Mouse (Mus musculus): ENCODE data around the gene Dennd1b. TPM values are rescaled to one million over a fixed set of nuclear protein-coding genes. Genes with fewer than 3 reads are reported as not detected.

Gene Dennd1b
- polyA plus RNA-seq, 1 experiment from 2014 or later: 7.9 TPM

- Histone ChIP-seq H3K4me1 (peaks cover 17% of the 10 kb centered on the region), H3K27me3 (ENCODE audit: poor library complexity, severe bottlenecking) (no peaks in the 10 kb centered on the region), H3K4me3 (no peak overlapping the region), H3K9me3 (no peaks in the 10 kb centered on the region), H3K36me3 (replicated peaks) (no peaks in the 10 kb centered on the region), H3K27ac (no peak overlapping the region)
- 81% methylated on average over 3 of the region's 3 CpGs for WGBS
- no peak for DNase-seq (ENCODE audit: extremely low spot score, low spot score)
Observed at GRCm38 (mm10) chr1:139192635-139193034, 229.4 kb downstream of the Dennd1b start.

DNA sequence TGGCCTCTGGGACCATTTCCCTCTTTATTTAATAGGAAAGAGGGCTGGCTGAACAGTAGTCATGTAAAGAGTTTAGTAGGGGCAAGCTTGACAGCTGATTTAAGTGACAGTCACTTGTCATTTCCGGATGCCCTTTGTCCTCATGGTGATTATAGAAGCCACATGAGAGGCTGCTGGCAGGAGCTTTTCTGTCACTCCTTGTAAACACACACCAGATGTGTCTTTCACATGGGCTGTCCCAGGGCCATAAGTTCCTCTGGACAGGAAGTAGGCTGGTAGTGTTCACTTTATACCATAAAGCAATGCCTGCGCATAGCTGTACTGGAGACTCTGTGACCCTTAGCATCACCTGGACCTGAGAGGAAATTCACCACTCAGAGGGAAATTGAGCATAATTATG lies 230.8 kb downstream of the Dennd1b start:
- 33% methylated on average over 2 of the region's 2 CpGs for WGBS
- Histone ChIP-seq H3K27me3 (ENCODE audit: poor library complexity, severe bottlenecking) (no peaks in the 10 kb centered on the region), H3K4me3 (no peak overlapping the region), H3K4me1 (peaks cover 17% of the 10 kb centered on the region), H3K9me3 (no peaks in the 10 kb centered on the region), H3K36me3 (replicated peaks) (no peaks in the 10 kb centered on the region), H3K27ac (no peak overlapping the region)
- DNase-seq (ENCODE audit: extremely low spot score, low spot score): no peak

- 5% methylated on average over 5 of the region's 5 CpGs for WGBS
- Histone ChIP-seq H3K36me3 (replicated peaks) (no peaks in the 10 kb centered on the region), H3K27ac (peak overlapping the region; percentile 30; the same call in 1 of the 2 replicates), H3K9me3 (no peaks in the 10 kb centered on the region), H3K4me1 (peaks cover 17% of the 10 kb centered on the region), H3K4me3 (no peak overlapping the region), H3K27me3 (ENCODE audit: poor library complexity, severe bottlenecking) (no peaks in the 10 kb centered on the region)
- DNase-seq (ENCODE audit: extremely low spot score, low spot score): no peak
Observed at GRCm38 (mm10) chr1:139194428-139195028, 231.3 kb downstream of the Dennd1b start.

DNA sequence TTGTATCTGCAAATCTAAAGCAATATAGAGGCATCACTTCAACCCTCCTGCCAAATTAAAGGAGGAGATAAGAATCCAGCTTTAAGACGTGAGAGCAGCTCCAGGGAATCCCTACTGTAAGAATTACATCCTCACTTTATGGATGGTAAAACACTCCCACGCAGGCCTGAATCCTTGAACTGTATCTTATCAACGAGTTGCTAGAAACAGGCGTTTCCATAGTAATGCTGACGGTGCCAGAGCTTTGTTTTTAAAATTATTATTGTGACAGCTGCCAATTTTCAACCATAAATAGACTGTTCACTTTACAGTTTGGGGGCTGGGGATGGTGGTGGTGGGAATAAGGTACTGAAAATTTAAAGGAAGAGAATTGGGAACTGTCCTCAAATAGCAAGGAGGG lies 239.8 kb downstream of the Dennd1b start:
- DNase-seq (ENCODE audit: extremely low spot score, low spot score): no peak
- Histone ChIP-seq H3K36me3 (replicated peaks) (no peaks in the 10 kb centered on the region), H3K9me3 (no peaks in the 10 kb centered on the region), H3K27ac (no peak overlapping the region), H3K4me3 (no peak overlapping the region), H3K27me3 (ENCODE audit: poor library complexity, severe bottlenecking) (no peaks in the 10 kb centered on the region), H3K4me1 (0 out of 2 replicates have a peak, but pooled peaks cover 3% of the 10 kb centered on the region)
- 81% methylated on average over 5 of the region's 5 CpGs for WGBS

- DNase-seq (ENCODE audit: extremely low spot score, low spot score): no peak
- no peak overlapping the region for H3K27ac ChIP-seq
- peaks cover 23% of the 10 kb centered on the region for H3K4me1 ChIP-seq
- no peaks in the 10 kb centered on the region for H3K27me3 ChIP-seq (ENCODE audit: poor library complexity, severe bottlenecking)
- WGBS: 71% methylated on average over 4 of the region's 4 CpGs
- H3K36me3 ChIP-seq (replicated peaks): no peaks in the 10 kb centered on the region
- no peak overlapping the region for H3K4me3 ChIP-seq
- no peaks in the 10 kb centered on the region for H3K9me3 ChIP-seq
Observed at GRCm38 (mm10) chr1:139206259-139206658, 243.0 kb downstream of the Dennd1b start.

DNA sequence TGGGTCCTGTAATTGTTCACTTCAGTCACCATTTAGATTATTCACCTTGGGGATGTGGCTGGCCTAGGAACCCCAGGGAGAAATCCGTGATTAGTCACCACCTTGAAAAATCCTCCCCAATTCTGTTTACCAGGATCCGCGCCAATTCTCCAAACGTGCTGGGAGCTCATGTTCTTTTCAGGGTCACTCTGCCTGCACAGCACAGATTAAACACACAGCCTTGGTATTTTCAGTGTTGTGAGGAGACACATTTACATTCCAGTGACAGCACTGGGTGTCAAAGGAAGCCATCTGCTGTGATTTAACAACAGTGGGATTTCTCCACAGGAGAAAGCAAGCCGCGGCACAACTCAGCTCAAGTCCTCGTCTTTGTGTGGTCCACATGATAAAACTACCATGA lies 246.6 kb downstream of the Dennd1b start:
- Histone ChIP-seq H3K4me1 (peaks cover 30% of the 10 kb centered on the region), H3K9me3 (no peaks in the 10 kb centered on the region), H3K36me3 (replicated peaks) (no peaks in the 10 kb centered on the region), H3K27ac (no peak overlapping the region), H3K27me3 (ENCODE audit: poor library complexity, severe bottlenecking) (no peaks in the 10 kb centered on the region), H3K4me3 (no peak overlapping the region)
- no peak for DNase-seq (ENCODE audit: extremely low spot score, low spot score)
- 22% methylated on average over 7 of the region's 7 CpGs for WGBS

DNA sequence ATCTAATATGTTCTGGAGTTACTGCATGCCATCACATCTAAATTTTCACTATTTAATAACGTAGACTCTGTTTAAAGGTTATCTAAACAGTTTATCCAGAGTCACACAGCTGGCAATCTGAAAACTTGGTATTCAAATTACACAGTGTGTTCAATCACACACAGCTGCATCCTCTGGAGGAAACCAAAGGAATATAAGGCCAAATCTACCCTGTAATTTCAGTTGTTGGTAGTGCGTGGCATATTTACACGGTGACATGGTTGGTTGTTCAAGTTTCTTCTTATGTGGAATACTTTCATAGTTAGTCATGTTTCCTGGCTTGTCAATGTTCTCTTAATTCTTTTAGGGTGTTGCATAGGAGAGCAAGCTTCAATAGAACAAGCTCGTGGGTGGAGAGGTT lies 247.3 kb downstream of the Dennd1b start:
- Histone ChIP-seq H3K4me3 (no peak overlapping the region), H3K4me1 (peaks cover 30% of the 10 kb centered on the region), H3K36me3 (replicated peaks) (no peaks in the 10 kb centered on the region), H3K27me3 (ENCODE audit: poor library complexity, severe bottlenecking) (no peaks in the 10 kb centered on the region), H3K27ac (no peak overlapping the region), H3K9me3 (no peaks in the 10 kb centered on the region)
- WGBS: 78% methylated on average over 4 of the region's 4 CpGs
- no peak for DNase-seq (ENCODE audit: extremely low spot score, low spot score)

GRCm38 (mm10) chr1:139215311-139215710 lies 252.1 kb downstream of the Dennd1b start:
- Histone ChIP-seq H3K9me3 (no peaks in the 10 kb centered on the region), H3K4me3 (no peak overlapping the region), H3K36me3 (replicated peaks) (no peaks in the 10 kb centered on the region), H3K4me1 (peaks cover 17% of the 10 kb centered on the region), H3K27ac (no peak overlapping the region), H3K27me3 (ENCODE audit: poor library complexity, severe bottlenecking) (no peaks in the 10 kb centered on the region)
- no peak for DNase-seq (ENCODE audit: extremely low spot score, low spot score)
- WGBS: 68% methylated on average over 8 of the region's 8 CpGs

GRCm38 (mm10) chr1:139223804-139224203 lies 260.6 kb downstream of the Dennd1b start:
- Histone ChIP-seq H3K4me1 (no peaks in the 10 kb centered on the region), H3K27ac (no peak overlapping the region), H3K4me3 (no peak overlapping the region), H3K27me3 (ENCODE audit: poor library complexity, severe bottlenecking) (no peaks in the 10 kb centered on the region), H3K36me3 (replicated peaks) (no peaks in the 10 kb centered on the region), H3K9me3 (no peaks in the 10 kb centered on the region)
- 81% methylated on average over 4 of the region's 4 CpGs for WGBS
- DNase-seq (ENCODE audit: extremely low spot score, low spot score): no peak

- Histone ChIP-seq H3K9me3 (no peaks in the 10 kb centered on the region), H3K4me3 (no peak overlapping the region), H3K36me3 (replicated peaks) (no peaks in the 10 kb centered on the region), H3K4me1 (no peaks in the 10 kb centered on the region), H3K27ac (no peak overlapping the region), H3K27me3 (ENCODE audit: poor library complexity, severe bottlenecking) (no peaks in the 10 kb centered on the region)
- DNase-seq (ENCODE audit: extremely low spot score, low spot score): no peak
- 93% methylated on average over 6 of the region's 6 CpGs for WGBS
Observed at GRCm38 (mm10) chr1:139224309-139224949, 261.2 kb downstream of the Dennd1b start.

Other genes with a start within 250 kb of the Dennd1b start
- 5.3 and 8.7 TPM in 2 replicates for gene Lhx9, start 114.9 kb upstream of the Dennd1b start, polyA plus RNA-seq (2016; fragmentation: Nextera tagmentation; extraction: Ambion mirVana)
- 41.1 and 48.7 TPM in 2 replicates for gene 2310009B15Rik, start 106.6 kb upstream of the Dennd1b start, polyA plus RNA-seq (2016; fragmentation: Nextera tagmentation; extraction: Ambion mirVana)

Measured in forebrain, embryonic 10.5 days (tissue).